Mouse (Mus musculus): Measurements from ENCODE around the gene Ube4a. TPM values are rescaled to one million over a fixed set of nuclear protein-coding genes. Genes with fewer than 3 reads are reported as not detected.

Gene Ube4a
- total RNA-seq, 2 experiments from 2014 or later = 39.8 to 48.4 TPM

Other genes starting within 250 kb of the Ube4a start
- gene Phldb1, start 230.4 kb downstream of the Ube4a start, total RNA-seq (2021) = 10 to 100 TPM; 29.0 to 35.9 TPM
- 10 to 100 TPM; 70.7 to 81.5 TPM for gene Arcn1, start 197.8 kb downstream of the Ube4a start, total RNA-seq (2021)
- 10 to 100 TPM; 23.3 to 27.5 TPM for gene Ift46, start 197.7 kb downstream of the Ube4a start, total RNA-seq (2021)
- gene Tmem25, start 166.3 kb downstream of the Ube4a start, total RNA-seq (2021) = 1 to 10 TPM; 4.2 to 6.5 TPM
- under 1 TPM in 1 of 2 experiments, not detected in 1; 0.80 TPM for gene Ttc36, start 162.5 kb downstream of the Ube4a start, total RNA-seq (2021)
- 10 to 100 TPM; 16.4 to 19.5 TPM for gene Kmt2a, start 84.3 kb downstream of the Ube4a start, total RNA-seq (2021)
- 100 to 1,000 TPM; 671 to 820 TPM for gene Atp5l, start 44.9 kb downstream of the Ube4a start, total RNA-seq (2021)
- gene Cd3g, start 14.8 kb upstream of the Ube4a start, total RNA-seq (2021) = not detected
- not detected for gene Cd3d, start 16.2 kb upstream of the Ube4a start, total RNA-seq (2021)
- gene Cd3e, start 44.0 kb upstream of the Ube4a start, total RNA-seq (2021) = not detected
- under 1 TPM; 0.23 to 0.59 TPM for gene Mpzl2, start 74.2 kb upstream of the Ube4a start, total RNA-seq (2021)
- gene Mpzl3, start 89.6 kb upstream of the Ube4a start, total RNA-seq (2021) = 1 to 10 TPM; 1.6 to 2.1 TPM
- gene Jaml, start 113.6 kb upstream of the Ube4a start, total RNA-seq (2021) = under 1 TPM; 0.14 to 0.40 TPM
- gene Scn2b, start 152.2 kb upstream of the Ube4a start, total RNA-seq (2021) = 1 to 10 TPM; 2.2 to 2.5 TPM
- gene Scn4b, start 172.8 kb upstream of the Ube4a start, total RNA-seq (2021) = 100 to 1,000 TPM; 256 to 268 TPM
- gene BC049352, start 216.4 kb upstream of the Ube4a start, total RNA-seq (2021) = 1 to 10 TPM; 1.2 to 1.7 TPM
- gene Tmprss4, start 238.5 kb upstream of the Ube4a start, total RNA-seq (2021) = not detected